Mouse (Mus musculus): ENCODE data around the gene Slc41a2. TPM values are rescaled to one million over a fixed set of nuclear protein-coding genes. Genes with fewer than 3 reads are reported as not detected.
"Not testable (repeated sequence)": the region's sequence is repeated elsewhere in the genome, so short reads cannot be mapped to it uniquely, and the experiment has no call there.

The Slc41a2 gene
- total RNA-seq, 2 experiments from 2014 or later: 2.6 to 3.5 TPM

GRCm38 (mm10) chr10:83353680-83354332, 16.1 kb upstream of the Slc41a2 start:
- peak in 1 of 2 experiments; percentile 37 for DNase-seq (ENCODE audit: low spot score in 2 of 2)

- not testable (repeated sequence) for DNase-seq (ENCODE audit: low spot score in 2 of 2)
These were observed 14.1 kb upstream of the Slc41a2 start for GRCm38 (mm10) chr10:83351779-83352178.

- DNase-seq (ENCODE audit: low spot score in 2 of 2): no peak
These were observed 13.0 kb upstream of the Slc41a2 start for GRCm38 (mm10) chr10:83350689-83351088.

- no peak for DNase-seq (ENCODE audit: low spot score in 2 of 2)
These were observed 9.8 kb upstream of the Slc41a2 start for GRCm38 (mm10) chr10:83347494-83347893.

- no peak for DNase-seq (ENCODE audit: low spot score in 2 of 2)
These were observed 8.7 kb upstream of the Slc41a2 start for GRCm38 (mm10) chr10:83346359-83346736.

GRCm38 (mm10) chr10:83345693-83346358, 8.1 kb upstream of the Slc41a2 start:
- DNase-seq (ENCODE audit: low spot score in 2 of 2): no peak

- DNase-seq (ENCODE audit: low spot score in 2 of 2): no peak
These were observed 6.4 kb upstream of the Slc41a2 start for GRCm38 (mm10) chr10:83343828-83344685.

- no peak for DNase-seq (ENCODE audit: low spot score in 2 of 2)
These were observed 5.5 kb upstream of the Slc41a2 start for GRCm38 (mm10) chr10:83343171-83343570.

GRCm38 (mm10) chr10:83341226-83341625, 3.5 kb upstream of the Slc41a2 start:
- DNase-seq (ENCODE audit: low spot score in 2 of 2): no peak

GRCm38 (mm10) chr10:83337971-83338598, 403 bp upstream of the Slc41a2 start:
- no peak for DNase-seq (ENCODE audit: low spot score in 2 of 2)

GRCm38 (mm10) chr10:83336336-83336735, 1.3 kb downstream of the Slc41a2 start:
- no peak for DNase-seq (ENCODE audit: low spot score in 2 of 2)

GRCm38 (mm10) chr10:83332581-83332980, 5.1 kb downstream of the Slc41a2 start:
- no peak for DNase-seq (ENCODE audit: low spot score in 2 of 2)

GRCm38 (mm10) chr10:83331811-83332210, 5.9 kb downstream of the Slc41a2 start:
- no peak for DNase-seq (ENCODE audit: low spot score in 2 of 2)

GRCm38 (mm10) chr10:83330336-83330735, 7.3 kb downstream of the Slc41a2 start:
- DNase-seq (ENCODE audit: low spot score in 2 of 2): no peak

GRCm38 (mm10) chr10:83328791-83329190, 8.9 kb downstream of the Slc41a2 start:
- DNase-seq (ENCODE audit: low spot score in 2 of 2): no peak

- no peak for DNase-seq (ENCODE audit: low spot score in 2 of 2)
These were observed 10.9 kb downstream of the Slc41a2 start for GRCm38 (mm10) chr10:83326648-83327285.

GRCm38 (mm10) chr10:83325903-83326302, 11.8 kb downstream of the Slc41a2 start:
- no peak for DNase-seq (ENCODE audit: low spot score in 2 of 2)

- no peak for DNase-seq (ENCODE audit: low spot score in 2 of 2)
These were observed 12.8 kb downstream of the Slc41a2 start for GRCm38 (mm10) chr10:83324871-83325270.

GRCm38 (mm10) chr10:83322551-83323100, 15.1 kb downstream of the Slc41a2 start:
- DNase-seq (ENCODE audit: low spot score in 2 of 2): no peak

GRCm38 (mm10) chr10:83321528-83321927, 16.2 kb downstream of the Slc41a2 start:
- no peak for DNase-seq (ENCODE audit: low spot score in 2 of 2)

- DNase-seq (ENCODE audit: low spot score in 2 of 2): no peak
These were observed 16.8 kb downstream of the Slc41a2 start for GRCm38 (mm10) chr10:83320870-83321269.
